Mouse (Mus musculus): ENCODE data around the gene Kat7.

Gene Kat7

GRCm38 (mm10) chr11:95227467-95227866 lies 82.6 kb downstream of the Kat7 start:
- no peak for DNase-seq (ENCODE audit: low spot score)

GRCm38 (mm10) chr11:95225448-95225847 lies 84.6 kb downstream of the Kat7 start:
- no peak for DNase-seq (ENCODE audit: low spot score)

All from left cerebral cortex, adult 11 months (tissue).